Mouse (Mus musculus): ENCODE measurements around the gene A530016L24Rik. TPM values are rescaled to one million over a fixed set of nuclear protein-coding genes. Genes with fewer than 3 reads are reported as not detected.

The A530016L24Rik gene
- polyA plus RNA-seq, 2 experiments from 2014 or later = not detected

GRCm38 (mm10) chr12:112503003-112503771 lies 13.9 kb downstream of the A530016L24Rik start:
- ATAC-seq = no peak

GRCm38 (mm10) chr12:112506267-112506666 lies 17.0 kb downstream of the A530016L24Rik start:
- ATAC-seq = no peak

GRCm38 (mm10) chr12:112507264-112507663 lies 18.0 kb downstream of the A530016L24Rik start:
- ATAC-seq = no peak

GRCm38 (mm10) chr12:112507984-112508383 lies 18.7 kb downstream of the A530016L24Rik start:
- ATAC-seq = no peak

- ATAC-seq = no peak
Observed at GRCm38 (mm10) chr12:112510365-112510732, 21.1 kb downstream of the A530016L24Rik start.

GRCm38 (mm10) chr12:112510733-112511372 lies 21.6 kb downstream of the A530016L24Rik start:
- no peak for ATAC-seq

- no peak for ATAC-seq
Observed at GRCm38 (mm10) chr12:112514897-112515296, 25.6 kb downstream of the A530016L24Rik start.

GRCm38 (mm10) chr12:112516697-112517337 lies 27.6 kb downstream of the A530016L24Rik start, which contains the start of gene Tmem179:
Tmem179 (minus strand) TSS chr12:112516747.
- no peak for ATAC-seq

- no peak for ATAC-seq
Observed at GRCm38 (mm10) chr12:112518105-112518504, 28.9 kb downstream of the A530016L24Rik start.

GRCm38 (mm10) chr12:112533758-112534157 lies 44.5 kb downstream of the A530016L24Rik start:
- no peak for ATAC-seq

- no peak for ATAC-seq
Observed at GRCm38 (mm10) chr12:112537233-112537632, 48.0 kb downstream of the A530016L24Rik start.

- ATAC-seq = no peak
Observed at GRCm38 (mm10) chr12:112538356-112538755, 49.1 kb downstream of the A530016L24Rik start.

- ATAC-seq = no peak
Observed at GRCm38 (mm10) chr12:112539466-112539965, 50.3 kb downstream of the A530016L24Rik start.

- no peak for ATAC-seq
Observed at GRCm38 (mm10) chr12:112540321-112540720, 51.1 kb downstream of the A530016L24Rik start.

- no peak for ATAC-seq
Observed at GRCm38 (mm10) chr12:112541483-112542091, 52.3 kb downstream of the A530016L24Rik start.

GRCm38 (mm10) chr12:112542257-112542919 lies 53.1 kb downstream of the A530016L24Rik start:
- no peak for ATAC-seq

- ATAC-seq = no peak
Observed at GRCm38 (mm10) chr12:112542920-112543300, 53.7 kb downstream of the A530016L24Rik start.

GRCm38 (mm10) chr12:112543941-112544340 lies 54.7 kb downstream of the A530016L24Rik start:
- no peak for ATAC-seq

- no peak for ATAC-seq
Observed at GRCm38 (mm10) chr12:112544946-112545701, 55.9 kb downstream of the A530016L24Rik start.

GRCm38 (mm10) chr12:112546110-112546509 lies 56.9 kb downstream of the A530016L24Rik start:
- ATAC-seq = no peak

GRCm38 (mm10) chr12:112549287-112549686 lies 60.0 kb downstream of the A530016L24Rik start:
- ATAC-seq = no peak

All from CD4-positive, CD25-positive, alpha-beta regulatory T cell, adult 4 months (primary cell).